Mouse (Mus musculus) heart, embryonic 11.5 days (tissue): ENCODE data around the gene Polr2j. TPM values are rescaled to one million over a fixed set of nuclear protein-coding genes. Genes with fewer than 3 reads are reported as not detected.

Experiments used
- ATAC-seq: fragments of 200-750 bp; cut with Nextera tagmentation; replicated peaks from 2 replicates; pipeline ENCODE4 v1.8.0; 2017; ENCODE audit warnings: moderate library complexity; ENCODE audit not compliant: insufficient number of reproducible peaks, low FRiP score, low TSS enrichment
- H3K27ac ChIP-seq: fragments of 300-500 bp; sonication (generic); 2 replicates; pipeline ENCODE4 v1.5.1; 2014; ENCODE audit warnings: mild to moderate bottlenecking, low read depth, low read length
- H3K27me3 ChIP-seq: fragments of 300-500 bp; sonication (generic); 2 replicates; pipeline ENCODE4 v1.6.1; 2014; ENCODE audit warnings: mild to moderate bottlenecking, low read length, mixed read lengths; ENCODE audit not compliant: control insufficient read depth, insufficient read depth
- H3K36me3 ChIP-seq: fragments of 300-500 bp; sonication (generic); 2 replicates; pipeline ENCODE4 v1.6.1; 2014; ENCODE audit warnings: mild to moderate bottlenecking, low read length, moderate library complexity, mixed read lengths; ENCODE audit not compliant: control insufficient read depth, insufficient read depth
- H3K4me1 ChIP-seq: fragments of 300-500 bp; sonication (generic); 2 replicates; pipeline ENCODE4 v1.6.1; 2014; ENCODE audit warnings: low read length; ENCODE audit not compliant: control insufficient read depth, insufficient read depth
- H3K4me2 ChIP-seq: fragments of 300-500 bp; sonication (generic); 2 replicates; pipeline ENCODE4 v1.6.1; 2014; ENCODE audit warnings: mild to moderate bottlenecking, moderate library complexity
- H3K4me3 ChIP-seq: fragments of 300-500 bp; sonication (generic); 2 replicates; pipeline ENCODE4 v1.5.1; 2014; ENCODE audit warnings: low read depth, low read length
- H3K9ac ChIP-seq: fragments of 300-500 bp; sonication (generic); 2 replicates; pipeline ENCODE4 v1.6.1; 2014; ENCODE audit warnings: mild to moderate bottlenecking, low read depth, low read length, moderate library complexity
- H3K9me3 ChIP-seq: fragments of 300-500 bp; sonication (generic); replicated peaks from 2 replicates; pipeline ENCODE4 v1.6.1; 2016; ENCODE audit warnings: low read length; ENCODE audit not compliant: control insufficient read depth
- WGBS: fragments of 180-500 bp; shearing (Covaris S2); extraction: QIAGEN DNeasy Blood & Tissue Kit; methylation state at CpG from one replicate; pipeline ENCODE4 v1.1.7; 2014; ENCODE audit not compliant: insufficient replicate concordance; 5-methylcytosine and 5-hydroxymethylcytosine counted together
- microRNA-seq: library from miRNA; unstranded; fragments of <30 nt; microRNA quantifications from one replicate; pipeline ENCODE4, GENCODE M21; 2016; ENCODE audit warnings: borderline number of aligned reads
- polyA plus RNA-seq: library from polyadenylated mRNA; unstranded; fragments of >200 nt; fragmentation: Nextera tagmentation; extraction: Ambion mirVana; gene quantifications from 2 replicates; pipeline ENCODE4 v1.2.1, GENCODE M21; 2014

Polr2j gene
- polyA plus RNA-seq, 1 experiment from 2014 or later: 178 TPM

DNA sequence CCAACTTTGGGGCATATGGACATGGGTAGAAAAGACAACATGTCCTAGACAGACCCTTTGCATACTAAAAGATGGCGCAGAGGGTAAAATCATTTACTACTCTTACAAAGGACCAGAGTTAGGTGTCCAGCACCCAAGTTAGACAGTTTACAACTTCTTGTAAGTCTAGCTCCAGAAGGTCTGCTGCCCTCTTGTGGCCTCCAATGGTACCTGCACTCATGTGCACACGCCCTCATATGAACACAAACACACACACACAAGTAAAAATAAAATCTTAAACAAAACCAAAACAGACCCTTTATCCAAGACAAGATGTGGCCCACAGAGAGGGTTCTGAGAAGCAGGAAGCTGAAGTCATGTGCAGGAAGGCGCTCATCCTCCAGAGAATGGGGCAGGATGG is 51.6 kb downstream of the Polr2j start:
- 91% methylated on average over 3 of the region's 3 CpGs for WGBS
- no peak overlapping the region for H3K27ac ChIP-seq
- no peaks in the 10 kb centered on the region for H3K9me3 ChIP-seq
- ATAC-seq: no peak
- no peak overlapping the region for H3K9ac ChIP-seq
- no peaks in the 10 kb centered on the region; the same call in 1 of the 2 replicates for H3K27me3 ChIP-seq
- 0 out of 2 replicates have a peak, but pooled peaks cover 3% of the 10 kb centered on the region for H3K36me3 ChIP-seq
- peaks cover 9% of the 10 kb centered on the region for H3K4me1 ChIP-seq
- no peak overlapping the region for H3K4me3 ChIP-seq
- no peak overlapping the region for H3K4me2 ChIP-seq

DNA sequence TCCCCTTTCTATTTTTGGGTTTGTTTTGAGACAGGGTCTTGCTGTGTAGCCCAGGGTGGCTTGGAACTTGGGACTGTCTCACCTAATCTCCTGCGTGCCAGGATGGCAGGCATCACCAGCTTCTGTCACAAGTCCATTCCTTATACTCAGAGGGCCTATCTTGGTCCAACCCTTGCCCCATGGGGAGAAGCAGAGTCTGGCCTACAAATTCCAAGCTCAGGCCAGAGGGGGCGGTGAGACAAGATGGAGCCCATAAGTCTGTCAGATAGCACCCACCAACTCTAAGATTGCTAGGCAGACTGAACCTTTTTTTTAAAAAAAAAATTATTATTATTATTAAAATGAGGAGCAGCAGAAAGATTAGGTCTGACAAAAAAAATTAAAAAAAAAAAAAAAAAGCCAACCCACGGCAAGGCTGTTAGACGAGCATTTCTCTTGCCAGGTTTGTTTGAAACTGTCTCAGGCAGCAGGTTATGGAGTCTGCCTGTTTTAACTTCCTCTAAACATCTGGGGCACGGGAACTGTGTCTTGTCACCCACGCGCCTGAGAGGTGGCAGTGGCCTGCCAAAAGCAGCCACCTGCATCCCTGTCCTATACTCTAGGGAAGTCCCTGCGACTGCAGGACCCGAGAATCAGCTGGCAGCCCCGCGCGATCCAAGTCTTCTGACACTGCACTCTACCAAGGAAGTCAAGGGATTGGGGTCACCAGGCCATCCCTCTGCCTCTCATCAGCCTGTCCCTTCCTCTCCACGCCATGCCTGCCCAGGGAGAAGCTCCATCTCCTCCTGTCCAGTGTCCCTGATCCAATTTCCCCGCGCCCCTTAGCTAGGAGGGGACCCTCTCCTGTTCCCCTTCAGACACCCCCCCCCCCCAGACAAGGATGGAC is 53.4 kb downstream of the Polr2j start:
- no peak; the same call in none of the 2 replicates for ATAC-seq
- Histone ChIP-seq H3K4me1 (peaks cover 9% of the 10 kb centered on the region), H3K27ac (no peak overlapping the region), H3K27me3 (no peaks in the 10 kb centered on the region; the same call in 1 of the 2 replicates), H3K36me3 (0 out of 2 replicates have a peak, but pooled peaks cover 3% of the 10 kb centered on the region), H3K9me3 (no peaks in the 10 kb centered on the region), H3K4me2 (peak overlapping the region; percentile 96), H3K4me3 (peak overlapping the region; percentile 52), H3K9ac (peak overlapping the region; percentile 57)
- WGBS: 14% methylated on average over 15 of the region's 15 CpGs

- peaks cover 9% of the 10 kb centered on the region for H3K4me1 ChIP-seq
- H3K4me2 ChIP-seq: peak within 1 kb of the TSS; percentile 96
- peak; percentile 76 for ATAC-seq
- peak within 1 kb of the TSS; percentile 52 for H3K4me3 ChIP-seq
- H3K9me3 ChIP-seq: no peaks in the 10 kb centered on the region
- H3K27me3 ChIP-seq: no peaks in the 10 kb centered on the region; the same call in 1 of the 2 replicates
- WGBS: 7% methylated on average over 49 of the region's 49 CpGs
- H3K36me3 ChIP-seq: 0 out of 2 replicates have a peak, but pooled peaks cover 3% of the 10 kb centered on the region
- H3K27ac ChIP-seq: no peak within 1 kb of the TSS
- H3K9ac ChIP-seq: peak within 1 kb of the TSS; percentile 57
These were observed 54.3 kb downstream of the Polr2j start, which contains the start of gene Orai2 for GRCm38 (mm10) chr5:136170512-136171362. TSS of gene Orai2 (minus strand) at chr5:136170713.

GRCm38 (mm10) chr5:136171363-136172341 is 55.2 kb downstream of the Polr2j start:
- H3K9ac ChIP-seq: no peak overlapping the region
- H3K4me2 ChIP-seq: peak overlapping the region; percentile 96
- 35% methylated on average over 17 of the region's 17 CpGs for WGBS
- no peak for ATAC-seq
- H3K27ac ChIP-seq: no peak overlapping the region
- H3K36me3 ChIP-seq: 0 out of 2 replicates have a peak, but pooled peaks cover 3% of the 10 kb centered on the region
- no peaks in the 10 kb centered on the region for H3K9me3 ChIP-seq
- no peaks in the 10 kb centered on the region; the same call in 1 of the 2 replicates for H3K27me3 ChIP-seq
- peaks cover 9% of the 10 kb centered on the region for H3K4me1 ChIP-seq
- peak overlapping the region; percentile 52 for H3K4me3 ChIP-seq

Small RNAs within 50 kb of the gene (microRNA-seq; reads per million reads assigned to microRNA genes)
- not detected for gene Mir7035

Other genes with a start within 250 kb of the Polr2j start
- gene Hspb1, start 228.7 kb upstream of the Polr2j start, polyA plus RNA-seq: 815 and 827 TPM in 2 replicates
- 103 and 108 TPM in 2 replicates for gene Ywhag, start 182.0 kb upstream of the Polr2j start, polyA plus RNA-seq
- gene Ssc4d, start 142.1 kb upstream of the Polr2j start, polyA plus RNA-seq: 0.93 and 2.3 TPM in 2 replicates
- gene Zp3, start 136.5 kb upstream of the Polr2j start, polyA plus RNA-seq: 0.16 TPM in 1 of 2 replicates, not detected in the other
- 24.7 and 27.2 TPM in 2 replicates for gene Dtx2, start 121.8 kb upstream of the Polr2j start, polyA plus RNA-seq
- 68.7 and 69.3 TPM in 2 replicates for gene Upk3b, start 78.1 kb upstream of the Polr2j start, polyA plus RNA-seq
- 0.37 TPM in 1 of 2 replicates, not detected in the other for gene Upk3bl, start 62.1 kb upstream of the Polr2j start, polyA plus RNA-seq
- gene Rasa4, start 32.7 kb upstream of the Polr2j start, polyA plus RNA-seq: 0.39 and 0.96 TPM in 2 replicates
- gene Lrwd1, start 19.4 kb downstream of the Polr2j start, polyA plus RNA-seq: 21.7 and 22.6 TPM in 2 replicates
- gene Alkbh4, start 19.5 kb downstream of the Polr2j start, polyA plus RNA-seq: 15.8 and 16.7 TPM in 2 replicates
- 2.5 and 2.7 TPM in 2 replicates for gene Orai2, start 54.1 kb downstream of the Polr2j start, polyA plus RNA-seq
- gene Prkrip1, start 82.3 kb downstream of the Polr2j start, polyA plus RNA-seq: 50.3 and 52.6 TPM in 2 replicates
- 0.72 and 1.2 TPM in 2 replicates for gene Sh2b2, start 129.9 kb downstream of the Polr2j start, polyA plus RNA-seq